Mouse (Mus musculus): ENCODE data around the gene Pdcd2l.

Pdcd2l gene

DNA sequence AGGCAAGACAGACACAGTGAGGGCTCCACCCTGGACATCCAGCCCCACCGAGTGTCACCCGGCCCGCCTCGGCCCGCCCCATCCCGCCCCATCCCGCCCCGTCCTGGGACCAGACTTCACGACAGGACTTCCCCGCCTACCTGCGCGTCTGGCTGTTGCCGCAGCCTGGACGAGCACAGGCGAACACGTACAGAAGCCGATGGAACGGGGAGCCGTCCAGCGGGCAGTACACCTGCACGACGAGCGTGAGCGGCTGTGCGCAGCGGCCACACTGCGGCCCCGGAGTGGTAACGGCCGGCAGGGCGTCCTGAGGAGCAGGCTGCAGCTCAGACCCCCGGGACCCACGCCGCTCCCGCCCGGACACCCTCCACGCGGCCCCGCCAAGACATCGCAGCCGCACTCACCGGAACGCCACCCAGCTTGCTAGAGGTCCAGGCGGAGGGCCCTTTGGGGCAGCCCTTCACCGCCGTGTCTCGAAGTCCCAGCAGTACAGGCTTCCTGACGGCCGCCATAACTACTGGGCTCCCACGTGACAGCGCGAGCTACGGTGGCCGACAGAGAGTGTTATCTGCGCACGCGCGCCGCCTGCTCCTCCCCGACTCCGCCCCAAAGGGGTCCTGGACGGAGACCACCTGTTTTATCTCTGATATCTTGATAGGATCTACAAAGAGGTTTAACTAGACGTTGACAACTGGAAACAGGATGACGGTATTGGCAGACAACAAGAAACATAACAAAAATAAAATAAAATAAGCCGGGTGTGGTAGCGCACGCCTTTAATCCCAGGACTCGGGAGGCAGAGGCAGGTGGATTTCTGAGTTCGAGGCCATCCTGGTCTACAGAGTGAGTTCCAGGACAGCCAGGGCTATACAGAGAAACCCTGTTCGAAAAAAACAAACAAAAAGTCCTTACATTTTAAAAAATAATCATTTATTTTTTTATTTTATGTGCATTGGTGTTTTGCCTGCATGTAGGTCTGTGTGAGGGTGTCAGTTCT, at the start of gene Pdcd2l:
Pdcd2l (minus strand) TSS at position 530 of the 997 bp plus-strand sequence.
- DNase-seq (ENCODE audit: low read depth, low spot score): peak; percentile 69

DNA sequence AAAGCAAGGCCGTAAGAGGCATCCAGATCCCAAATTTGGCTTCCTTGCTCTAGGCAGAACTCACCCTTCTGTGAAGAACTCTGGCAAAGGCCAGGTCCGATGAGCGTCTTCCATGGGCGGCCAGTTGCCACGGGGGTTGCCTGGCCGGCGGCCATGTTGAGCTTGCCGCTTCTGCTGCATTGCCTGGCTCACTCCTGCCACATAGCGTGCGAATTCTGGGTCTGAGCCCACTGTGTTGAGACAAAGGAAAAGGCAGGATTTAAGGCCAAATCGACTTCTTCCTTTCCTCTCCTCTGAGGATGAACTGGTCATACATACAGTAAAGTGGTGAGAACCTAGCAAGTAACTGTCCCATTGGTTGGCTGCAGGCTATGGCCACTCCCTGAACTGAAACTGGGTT, 45.7 kb upstream of the Pdcd2l start:
- no peak for DNase-seq (ENCODE audit: low read depth, low spot score)

GRCm38 (mm10) chr7:34238086-34238485, 41.6 kb upstream of the Pdcd2l start:
- no peak for DNase-seq (ENCODE audit: low read depth, low spot score)

DNA sequence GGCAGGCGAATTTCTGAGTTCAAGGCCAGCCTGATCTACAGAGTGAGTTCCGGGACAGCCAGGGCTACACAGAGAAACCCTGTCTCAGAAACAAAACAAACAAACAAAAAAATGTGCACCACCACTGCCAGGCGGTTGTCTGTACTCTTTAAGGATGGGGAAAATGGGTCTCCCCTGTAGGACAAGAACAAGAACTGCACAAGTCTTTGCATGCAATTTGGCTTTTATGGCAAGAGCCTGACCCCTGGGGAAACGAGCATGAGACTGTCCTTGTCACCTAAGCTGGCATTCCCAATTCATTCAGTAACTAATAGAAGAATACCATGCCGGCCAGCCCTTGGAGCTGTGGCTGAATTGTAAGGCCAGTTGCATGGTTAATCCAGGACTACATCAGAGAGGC, 39.1 kb upstream of the Pdcd2l start:
- no peak for DNase-seq (ENCODE audit: low read depth, low spot score)

- DNase-seq (ENCODE audit: low read depth, low spot score): no peak
Observed at GRCm38 (mm10) chr7:34234610-34235561, 38.4 kb upstream of the Pdcd2l start.

DNA sequence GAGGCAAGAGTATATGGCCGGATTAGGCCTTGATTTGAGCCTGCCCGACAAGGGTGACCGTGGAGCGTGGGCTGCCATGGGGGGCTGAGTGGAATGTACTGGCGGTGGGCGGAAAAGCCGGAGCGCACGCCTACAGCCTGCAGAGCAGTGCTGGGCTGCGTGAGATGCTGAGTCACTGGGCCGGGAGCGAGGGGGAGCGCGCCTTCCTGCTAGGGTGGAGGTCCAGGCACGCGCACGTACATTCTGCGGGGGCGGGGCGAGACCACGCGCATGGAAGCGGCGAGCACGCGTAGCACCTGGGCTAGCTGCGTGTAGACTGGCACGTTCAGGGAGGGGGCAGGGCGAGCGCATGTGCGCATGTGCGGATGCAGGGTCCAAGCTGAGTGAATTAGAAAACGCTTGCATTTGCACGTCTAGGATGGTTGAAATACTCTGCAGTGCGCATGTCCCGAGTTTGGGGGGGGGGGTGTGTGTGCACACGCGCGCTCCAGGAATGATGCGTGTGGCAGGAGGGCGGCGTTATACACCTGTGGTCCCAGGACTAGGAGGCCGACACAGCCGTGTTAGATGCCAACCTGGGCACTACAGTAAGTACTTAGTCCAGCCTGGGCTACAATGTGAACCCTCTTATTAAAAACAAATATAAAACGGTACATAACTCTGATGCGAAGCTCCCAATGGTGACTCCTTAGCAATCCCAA, 37.6 kb upstream of the Pdcd2l start:
- DNase-seq (ENCODE audit: low read depth, low spot score): peak; percentile 97

GRCm38 (mm10) chr7:34232785-34233725, 36.6 kb upstream of the Pdcd2l start:
- no peak for DNase-seq (ENCODE audit: low read depth, low spot score)

GRCm38 (mm10) chr7:34230116-34230515, 33.7 kb upstream of the Pdcd2l start, which contains the start of gene Gpi1:
Gpi1 (minus strand) TSS chr7:34230336.
- DNase-seq (ENCODE audit: low read depth, low spot score): peak; percentile 70

- DNase-seq (ENCODE audit: low read depth, low spot score): peak; percentile 55
Observed at GRCm38 (mm10) chr7:34229691-34230111, 33.2 kb upstream of the Pdcd2l start.

DNA sequence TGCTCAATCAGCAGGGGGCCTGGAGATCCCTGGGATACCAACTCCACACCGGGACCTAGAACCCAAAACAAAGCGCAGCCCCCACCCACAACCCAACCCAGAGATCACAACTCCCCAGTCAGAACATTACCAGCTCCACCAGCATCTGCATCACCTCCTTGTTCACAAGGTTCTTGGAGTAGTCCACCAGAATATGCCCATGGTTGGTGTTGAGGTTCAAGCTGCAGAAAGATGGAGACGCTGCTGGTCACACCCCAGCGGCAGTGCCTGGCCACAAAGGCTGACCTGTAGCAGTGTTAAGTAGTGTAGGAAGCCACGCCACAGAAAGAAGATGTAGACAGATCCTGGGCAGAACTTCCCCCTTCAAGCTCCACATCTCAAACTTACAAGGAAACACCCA, 32.7 kb upstream of the Pdcd2l start:
- DNase-seq (ENCODE audit: low read depth, low spot score): no peak

GRCm38 (mm10) chr7:34228641-34229040, 32.2 kb upstream of the Pdcd2l start:
- no peak for DNase-seq (ENCODE audit: low read depth, low spot score)

DNA sequence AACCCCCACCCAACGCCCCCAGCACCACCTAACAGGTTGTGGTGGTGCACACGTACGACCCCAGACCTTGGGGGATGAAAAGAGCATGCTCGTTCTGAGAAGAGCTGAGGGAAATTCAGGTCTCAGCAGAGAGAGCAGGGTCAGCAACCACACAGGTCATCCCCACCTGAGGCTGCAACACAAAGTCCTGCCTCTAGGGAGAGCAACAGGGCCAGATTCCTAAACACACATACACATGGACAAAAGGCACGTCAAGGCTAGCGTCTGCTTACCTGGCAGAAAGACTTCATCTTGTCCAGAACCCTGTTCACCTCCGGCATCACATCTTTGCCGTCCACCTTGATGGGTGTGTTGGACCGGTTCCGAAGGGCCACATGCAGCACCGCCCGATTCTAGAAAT, 30.4 kb upstream of the Pdcd2l start:
- DNase-seq (ENCODE audit: low read depth, low spot score): no peak

DNA sequence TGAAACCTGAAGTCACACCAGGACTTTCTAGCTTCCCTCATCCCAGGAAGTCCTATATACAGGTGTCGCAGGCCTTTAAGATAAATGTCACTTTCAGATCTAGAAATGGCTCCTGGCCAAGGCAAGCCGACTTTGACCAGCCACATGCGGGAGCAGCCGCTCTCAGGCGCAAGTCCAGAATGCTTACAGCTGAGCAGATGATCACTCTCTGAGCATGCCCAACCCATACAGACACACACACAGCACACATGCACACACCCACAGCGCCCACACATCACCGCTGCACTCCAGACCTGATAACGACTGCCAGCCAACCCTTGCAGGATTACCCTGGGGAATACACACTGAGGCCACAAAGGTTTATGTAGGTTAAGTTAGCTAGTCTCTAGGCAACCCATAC, 29.6 kb upstream of the Pdcd2l start:
- peak; percentile 61 for DNase-seq (ENCODE audit: low read depth, low spot score)

GRCm38 (mm10) chr7:34224308-34224707, 27.8 kb upstream of the Pdcd2l start:
- no peak for DNase-seq (ENCODE audit: low read depth, low spot score)

DNA sequence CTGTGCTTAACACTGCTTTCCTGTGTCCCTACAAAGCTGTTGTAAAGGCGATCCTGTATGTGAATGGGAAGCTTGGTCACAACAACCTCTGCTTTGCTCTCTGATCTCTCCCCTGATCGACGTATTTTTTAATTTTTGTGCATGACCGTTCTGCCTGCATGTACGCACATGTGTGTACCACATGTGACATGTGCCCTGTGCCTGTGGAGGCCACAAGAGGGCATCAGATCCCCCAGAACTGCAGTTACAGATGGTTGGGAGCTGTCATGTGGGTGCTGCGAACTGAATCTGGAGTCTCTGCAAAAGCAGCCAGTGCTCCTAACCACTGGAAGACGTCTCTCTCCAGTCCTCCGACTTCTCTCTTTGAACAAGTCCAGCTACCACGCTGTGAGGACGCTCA, 25.9 kb upstream of the Pdcd2l start:
- DNase-seq (ENCODE audit: low read depth, low spot score): no peak

GRCm38 (mm10) chr7:34221594-34222250, 25.3 kb upstream of the Pdcd2l start:
- DNase-seq (ENCODE audit: low read depth, low spot score): no peak

DNA sequence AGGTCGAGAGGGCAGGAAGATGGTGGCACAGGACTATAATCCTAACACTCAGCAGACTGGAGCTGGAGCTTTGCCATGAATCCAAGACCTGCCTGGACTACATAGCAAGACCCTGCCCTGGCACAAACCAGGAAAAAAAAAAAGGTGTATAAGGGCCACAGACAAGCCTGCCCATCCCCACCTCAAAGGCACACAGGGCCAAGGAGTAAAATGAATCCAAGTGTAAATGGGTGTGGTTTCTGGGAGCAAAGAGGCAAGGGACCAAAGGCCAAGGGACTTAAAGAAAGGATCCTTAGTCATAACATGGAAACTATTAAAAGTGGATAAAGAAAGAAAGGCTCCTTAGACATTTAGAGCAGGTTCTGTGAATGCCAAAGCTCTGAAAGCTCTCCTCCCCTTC, 22.0 kb upstream of the Pdcd2l start:
- DNase-seq (ENCODE audit: low read depth, low spot score): no peak

DNA sequence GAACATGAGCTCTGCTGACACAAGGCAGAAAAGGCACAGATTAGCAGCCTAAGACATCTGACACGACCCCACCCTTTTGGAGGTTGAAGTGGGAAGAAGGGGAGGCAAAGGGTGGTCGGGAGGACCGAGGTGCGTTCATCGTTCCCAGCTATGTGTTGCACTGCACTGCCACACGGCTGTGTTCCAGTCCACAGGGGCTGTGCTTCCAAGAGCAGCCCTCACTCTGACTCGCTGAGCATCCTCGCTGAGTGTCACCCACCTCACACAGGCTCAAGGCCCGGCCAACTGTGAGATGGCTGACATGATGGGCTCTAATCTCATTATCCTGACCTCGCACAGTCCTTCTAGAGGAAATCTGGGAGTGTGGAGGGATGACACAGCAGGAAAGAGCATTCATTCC, 20.0 kb upstream of the Pdcd2l start:
- no peak for DNase-seq (ENCODE audit: low read depth, low spot score)

- no peak for DNase-seq (ENCODE audit: low read depth, low spot score)
Observed at GRCm38 (mm10) chr7:34215481-34215880, 19.0 kb upstream of the Pdcd2l start.

DNA sequence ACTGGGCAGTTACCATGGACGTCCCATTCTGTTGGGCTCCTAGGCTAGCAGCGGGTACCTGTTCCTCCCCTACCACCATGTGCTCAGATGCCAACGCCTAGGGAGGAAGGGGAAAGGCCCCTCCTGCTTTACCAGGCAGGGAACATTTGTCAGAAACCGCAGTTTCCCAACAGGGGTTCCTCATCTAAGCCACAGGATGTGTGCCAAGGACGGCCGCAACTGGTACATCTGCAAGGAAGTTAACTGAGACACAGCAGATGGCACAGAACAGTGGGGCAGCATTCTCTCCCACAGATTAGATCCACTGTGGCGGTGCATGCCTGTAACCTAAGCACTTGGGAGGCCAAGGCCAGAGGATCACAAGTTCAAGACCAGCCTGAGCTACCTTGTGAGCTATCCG, 18.2 kb upstream of the Pdcd2l start:
- no peak for DNase-seq (ENCODE audit: low read depth, low spot score)
